Mouse (Mus musculus): ENCODE data around the gene Prkcb. TPM values are rescaled to one million over a fixed set of nuclear protein-coding genes. Genes with fewer than 3 reads are reported as not detected.

Gene Prkcb
- polyA plus RNA-seq, 1 experiment from 2014 or later: 10.2 TPM

DNA sequence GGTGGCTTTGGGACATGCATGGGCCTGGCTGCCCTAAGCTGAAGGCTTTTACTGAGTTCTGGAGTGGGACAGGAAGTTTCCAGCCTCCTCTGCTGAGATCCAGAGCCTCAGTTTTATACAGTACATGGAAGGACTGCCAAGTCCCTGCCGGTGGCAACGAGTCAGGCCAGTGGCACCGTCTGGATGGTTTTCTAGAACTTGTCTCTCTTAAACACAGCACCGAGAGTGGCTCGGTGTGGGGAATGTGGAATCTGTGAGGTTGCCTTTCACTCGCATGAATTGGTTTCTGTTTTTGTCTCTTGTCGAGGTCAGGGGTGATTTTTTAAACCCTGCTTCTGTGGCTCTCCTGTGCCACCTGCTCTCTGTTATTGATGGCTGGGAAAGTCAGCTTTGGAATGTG, 3.6 kb downstream of the Prkcb start:
- no peak overlapping the region for H3K27ac ChIP-seq
- peaks cover 49% of the 10 kb centered on the region for H3K27me3 ChIP-seq
- WGBS: 36% methylated on average over 7 of the region's 7 CpGs
- H3K4me1 ChIP-seq: peaks cover 15% of the 10 kb centered on the region
- H3K4me2 ChIP-seq: no peak overlapping the region
- H3K36me3 ChIP-seq: no peaks in the 10 kb centered on the region
- ATAC-seq (ENCODE audit: insufficient number of reproducible peaks, low FRiP score, low TSS enrichment, low read depth): no peak
- H3K9ac ChIP-seq: no peak overlapping the region
- no peaks in the 10 kb centered on the region for H3K9me3 ChIP-seq
- H3K4me3 ChIP-seq: no peak overlapping the region

DNA sequence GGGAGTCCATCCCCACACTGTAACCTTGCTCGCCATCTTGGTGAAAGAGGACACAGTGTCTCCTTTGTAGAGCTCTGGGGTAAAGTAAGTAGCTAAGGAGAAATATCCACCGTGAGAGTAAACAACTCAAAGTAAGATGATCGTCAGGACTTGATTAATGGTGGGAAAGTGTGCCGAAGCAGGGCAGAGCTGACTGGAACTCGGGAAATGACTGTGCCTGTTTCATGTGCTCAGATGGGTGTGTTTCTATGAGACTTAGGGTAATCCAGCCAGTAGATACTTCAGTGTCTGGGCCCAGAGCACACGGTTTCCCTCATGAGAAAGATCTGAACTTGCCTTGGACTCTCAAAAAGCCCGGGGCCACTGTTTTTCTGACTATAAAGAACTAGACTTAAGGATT, 5.6 kb downstream of the Prkcb start:
- Histone ChIP-seq H3K4me1 (peaks cover 9% of the 10 kb centered on the region), H3K27me3 (peaks cover 31% of the 10 kb centered on the region), H3K4me3 (no peak overlapping the region), H3K9ac (no peak overlapping the region), H3K9me3 (no peaks in the 10 kb centered on the region), H3K27ac (no peak overlapping the region), H3K4me2 (no peak overlapping the region), H3K36me3 (no peaks in the 10 kb centered on the region)
- no peak for ATAC-seq (ENCODE audit: insufficient number of reproducible peaks, low FRiP score, low TSS enrichment, low read depth)
- 61% methylated on average over 7 of the region's 7 CpGs for WGBS

- Histone ChIP-seq H3K27ac (no peak overlapping the region), H3K4me2 (no peak overlapping the region), H3K36me3 (no peaks in the 10 kb centered on the region), H3K4me3 (no peak overlapping the region), H3K9ac (no peak overlapping the region), H3K27me3 (peaks cover 18% of the 10 kb centered on the region), H3K4me1 (no peaks in the 10 kb centered on the region), H3K9me3 (no peaks in the 10 kb centered on the region)
- WGBS: 92% methylated on average over 4 of the region's 4 CpGs
- no peak for ATAC-seq (ENCODE audit: insufficient number of reproducible peaks, low FRiP score, low TSS enrichment, low read depth)
These were observed 6.8 kb downstream of the Prkcb start for GRCm38 (mm10) chr7:122295363-122295762.

GRCm38 (mm10) chr7:122296331-122296730, 7.8 kb downstream of the Prkcb start:
- Histone ChIP-seq H3K4me3 (no peak overlapping the region), H3K4me1 (no peaks in the 10 kb centered on the region), H3K36me3 (no peaks in the 10 kb centered on the region), H3K27me3 (peaks cover 11% of the 10 kb centered on the region; the same call in 1 of the 2 replicates), H3K9me3 (no peaks in the 10 kb centered on the region), H3K4me2 (no peak overlapping the region), H3K27ac (no peak overlapping the region), H3K9ac (no peak overlapping the region)
- ATAC-seq (ENCODE audit: insufficient number of reproducible peaks, low FRiP score, low TSS enrichment, low read depth): no peak
- 74% methylated on average over 1 of the region's 1 CpGs for WGBS

DNA sequence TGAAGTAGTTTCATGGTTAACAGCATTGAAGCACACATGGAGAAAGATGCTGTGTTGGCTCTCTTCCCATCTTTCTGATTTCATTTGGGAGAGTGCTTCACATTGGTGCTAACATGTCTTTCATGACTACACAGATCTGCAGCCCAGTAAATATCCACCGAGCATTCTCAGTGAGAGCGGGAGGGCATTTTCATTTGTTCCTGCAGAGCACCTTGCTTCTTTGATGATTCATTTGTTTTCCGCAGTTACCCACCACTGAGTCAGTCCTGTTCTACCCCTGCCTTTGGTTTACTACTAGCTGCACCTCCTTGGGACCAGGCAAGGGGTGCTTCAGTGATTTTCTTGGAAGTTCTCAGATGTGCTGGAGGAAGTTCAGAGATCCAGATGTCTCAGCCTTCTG, 8.3 kb downstream of the Prkcb start:
- H3K9ac ChIP-seq: no peak overlapping the region
- H3K4me1 ChIP-seq: no peaks in the 10 kb centered on the region
- H3K27ac ChIP-seq: no peak overlapping the region
- no peak for ATAC-seq (ENCODE audit: insufficient number of reproducible peaks, low FRiP score, low TSS enrichment, low read depth)
- H3K9me3 ChIP-seq: no peaks in the 10 kb centered on the region
- peaks cover 9% of the 10 kb centered on the region; the same call in 1 of the 2 replicates for H3K27me3 ChIP-seq
- no peak overlapping the region for H3K4me3 ChIP-seq
- 90% methylated on average over 3 of the region's 3 CpGs for WGBS
- H3K36me3 ChIP-seq: no peaks in the 10 kb centered on the region
- no peak overlapping the region for H3K4me2 ChIP-seq

DNA sequence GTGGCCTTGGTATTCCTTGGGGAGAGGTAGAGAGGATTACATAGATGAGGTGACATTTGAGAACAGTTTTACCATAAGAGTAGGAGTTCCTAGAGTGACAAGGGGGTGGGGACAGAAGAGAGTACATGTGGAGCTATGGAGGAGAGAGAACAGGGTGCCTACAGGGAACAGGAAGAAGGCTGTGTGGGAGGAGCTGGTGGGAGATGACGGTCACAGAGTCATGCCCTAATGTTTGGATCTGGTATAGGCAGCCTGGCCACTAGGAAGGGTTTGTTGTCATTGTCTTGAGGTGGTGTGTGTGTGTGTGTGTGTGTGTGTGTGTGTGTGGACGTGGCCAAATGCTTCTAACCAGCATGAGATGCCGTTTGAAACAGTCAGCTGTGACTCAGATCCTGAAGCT, 9.1 kb downstream of the Prkcb start:
- 74% methylated on average over 3 of the region's 3 CpGs for WGBS
- no peaks in the 10 kb centered on the region for H3K36me3 ChIP-seq
- ATAC-seq (ENCODE audit: insufficient number of reproducible peaks, low FRiP score, low TSS enrichment, low read depth): no peak

DNA sequence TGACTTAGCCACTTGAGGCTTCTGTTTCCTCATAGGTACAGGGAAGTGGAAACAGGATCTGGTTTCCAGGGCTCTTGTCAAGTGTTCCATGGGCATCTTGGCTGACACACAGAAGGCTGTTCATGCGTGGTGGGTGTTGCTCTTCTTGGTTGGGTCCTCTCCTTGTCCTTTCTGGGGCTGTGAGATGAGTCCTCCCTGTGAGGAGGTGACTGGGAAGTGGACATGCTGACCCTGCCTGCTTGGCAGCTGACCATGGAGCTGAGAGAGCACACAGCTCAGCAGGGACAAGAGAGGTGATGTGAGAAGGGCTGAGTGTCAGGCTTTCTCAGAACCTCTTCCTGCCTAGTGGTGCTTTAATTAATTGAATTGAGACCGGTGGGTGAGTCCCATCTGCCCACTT, 10.2 kb downstream of the Prkcb start:
- Histone ChIP-seq H3K4me1 (no peaks in the 10 kb centered on the region), H3K4me3 (no peak overlapping the region), H3K36me3 (no peaks in the 10 kb centered on the region), H3K27me3 (no peaks in the 10 kb centered on the region), H3K27ac (no peak overlapping the region), H3K9me3 (no peaks in the 10 kb centered on the region), H3K4me2 (no peak overlapping the region), H3K9ac (no peak overlapping the region)
- ATAC-seq (ENCODE audit: insufficient number of reproducible peaks, low FRiP score, low TSS enrichment, low read depth): no peak
- 79% methylated on average over 2 of the region's 2 CpGs for WGBS

More for the DNA sequence above, 9.1 kb downstream of the Prkcb start:
- no peaks in the 10 kb centered on the region for H3K4me1 ChIP-seq
- H3K4me3 ChIP-seq: no peak overlapping the region
- no peak overlapping the region for H3K27ac ChIP-seq
- H3K9ac ChIP-seq: no peak overlapping the region
- H3K9me3 ChIP-seq: no peaks in the 10 kb centered on the region
- H3K4me2 ChIP-seq: no peak overlapping the region
- peaks cover 5% of the 10 kb centered on the region; the same call in 1 of the 2 replicates for H3K27me3 ChIP-seq

GRCm38 (mm10) chr7:122300538-122300937, 12.0 kb downstream of the Prkcb start:
- Histone ChIP-seq H3K4me1 (no peaks in the 10 kb centered on the region), H3K9me3 (no peaks in the 10 kb centered on the region), H3K9ac (no peak overlapping the region), H3K4me2 (no peak overlapping the region), H3K27me3 (no peaks in the 10 kb centered on the region), H3K36me3 (no peaks in the 10 kb centered on the region), H3K27ac (no peak overlapping the region), H3K4me3 (no peak overlapping the region)
- WGBS: 70% methylated on average over 4 of the region's 4 CpGs
- ATAC-seq (ENCODE audit: insufficient number of reproducible peaks, low FRiP score, low TSS enrichment, low read depth): no peak

- WGBS: 89% methylated on average over 6 of the region's 6 CpGs
- Histone ChIP-seq H3K9me3 (no peaks in the 10 kb centered on the region), H3K9ac (no peak overlapping the region), H3K4me3 (no peak overlapping the region), H3K36me3 (no peaks in the 10 kb centered on the region), H3K27me3 (no peaks in the 10 kb centered on the region), H3K27ac (no peak overlapping the region), H3K4me2 (no peak overlapping the region), H3K4me1 (no peaks in the 10 kb centered on the region)
- no peak for ATAC-seq (ENCODE audit: insufficient number of reproducible peaks, low FRiP score, low TSS enrichment, low read depth)
These were observed 14.0 kb downstream of the Prkcb start for GRCm38 (mm10) chr7:122302538-122302937.

DNA sequence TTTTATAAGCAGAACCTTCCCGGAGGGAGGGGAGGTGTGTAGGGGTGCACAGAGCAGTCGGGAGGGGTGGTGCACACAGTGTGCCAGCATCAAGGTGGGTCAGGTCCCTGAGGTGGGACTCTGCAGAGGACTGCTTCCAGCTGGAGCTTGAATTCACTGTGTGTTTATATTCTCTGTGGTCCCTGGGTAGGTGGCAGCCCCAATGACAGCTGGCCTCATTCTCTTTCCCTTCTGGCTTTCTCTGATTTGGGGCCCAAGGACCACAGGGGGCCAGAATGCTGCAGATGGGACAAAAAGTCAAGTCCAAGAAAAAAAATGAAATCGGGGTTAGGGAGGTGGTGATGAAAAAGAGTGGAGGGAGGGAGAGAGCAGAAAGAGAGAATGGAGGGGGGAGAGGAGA, 15.4 kb downstream of the Prkcb start:
- no peak overlapping the region for H3K27ac ChIP-seq
- H3K27me3 ChIP-seq: no peaks in the 10 kb centered on the region
- H3K4me3 ChIP-seq: no peak overlapping the region
- no peaks in the 10 kb centered on the region for H3K9me3 ChIP-seq
- no peaks in the 10 kb centered on the region for H3K4me1 ChIP-seq
- 65% methylated on average over 3 of the region's 3 CpGs for WGBS
- H3K9ac ChIP-seq: no peak overlapping the region
- H3K36me3 ChIP-seq: no peaks in the 10 kb centered on the region
- no peak overlapping the region for H3K4me2 ChIP-seq
- ATAC-seq (ENCODE audit: insufficient number of reproducible peaks, low FRiP score, low TSS enrichment, low read depth): no peak

GRCm38 (mm10) chr7:122304521-122304920, 16.0 kb downstream of the Prkcb start:
- H3K27me3 ChIP-seq: no peaks in the 10 kb centered on the region
- H3K27ac ChIP-seq: no peak overlapping the region
- no peak overlapping the region for H3K4me2 ChIP-seq
- no peak for ATAC-seq (ENCODE audit: insufficient number of reproducible peaks, low FRiP score, low TSS enrichment, low read depth)
- no peak overlapping the region for H3K4me3 ChIP-seq
- no peaks in the 10 kb centered on the region for H3K36me3 ChIP-seq
- no peak overlapping the region for H3K9ac ChIP-seq
- no peaks in the 10 kb centered on the region for H3K9me3 ChIP-seq
- WGBS: 76% methylated on average over 2 of the region's 2 CpGs
- no peaks in the 10 kb centered on the region for H3K4me1 ChIP-seq

DNA sequence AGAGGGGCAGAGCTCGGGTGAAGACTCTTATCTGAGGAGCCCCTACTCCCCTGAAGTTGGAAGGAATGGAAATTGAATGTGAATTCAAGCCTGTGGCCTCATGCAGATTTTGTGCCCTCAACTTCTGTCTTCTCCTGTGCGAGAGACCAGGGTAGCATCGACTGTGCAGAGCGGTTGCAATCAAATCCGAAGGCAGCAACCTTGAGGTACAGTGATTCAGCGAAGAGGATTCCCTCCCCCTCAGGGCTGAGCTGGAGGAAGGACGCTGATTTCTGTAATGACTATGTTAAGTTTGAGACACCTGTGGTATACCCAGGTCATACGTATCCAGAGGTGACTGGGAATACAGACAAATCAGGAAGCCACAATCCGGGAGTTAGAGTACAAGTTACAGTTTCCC, 18.7 kb downstream of the Prkcb start:
- Histone ChIP-seq H3K9me3 (no peaks in the 10 kb centered on the region), H3K27ac (no peak overlapping the region), H3K27me3 (no peaks in the 10 kb centered on the region), H3K36me3 (no peaks in the 10 kb centered on the region), H3K4me2 (no peak overlapping the region), H3K4me3 (no peak overlapping the region), H3K9ac (no peak overlapping the region), H3K4me1 (peaks cover 7% of the 10 kb centered on the region)
- no peak for ATAC-seq (ENCODE audit: insufficient number of reproducible peaks, low FRiP score, low TSS enrichment, low read depth)
- 86% methylated on average over 9 of the region's 9 CpGs for WGBS

- Histone ChIP-seq H3K27me3 (no peaks in the 10 kb centered on the region), H3K27ac (no peak overlapping the region), H3K9me3 (no peaks in the 10 kb centered on the region), H3K4me1 (peaks cover 11% of the 10 kb centered on the region), H3K36me3 (no peaks in the 10 kb centered on the region), H3K9ac (no peak overlapping the region), H3K4me2 (no peak overlapping the region), H3K4me3 (no peak overlapping the region)
- ATAC-seq (ENCODE audit: insufficient number of reproducible peaks, low FRiP score, low TSS enrichment, low read depth): no peak
- 85% methylated on average over 5 of the region's 5 CpGs for WGBS
These were observed 20.1 kb downstream of the Prkcb start for GRCm38 (mm10) chr7:122308661-122309060.
